Mouse (Mus musculus) ZHBTc4 (cell line): ENCODE results near the gene Scp2.

Experiments used
- DNase-seq: peaks from one replicate; pipeline ENCODE4 v3.0.0-alpha.2; 2011; ENCODE audit warnings: low read depth, low spot score

Gene Scp2

GRCm38 (mm10) chr4:108059601-108060379 is 85.0 kb downstream of the Scp2 start:
- no peak for DNase-seq

DNA sequence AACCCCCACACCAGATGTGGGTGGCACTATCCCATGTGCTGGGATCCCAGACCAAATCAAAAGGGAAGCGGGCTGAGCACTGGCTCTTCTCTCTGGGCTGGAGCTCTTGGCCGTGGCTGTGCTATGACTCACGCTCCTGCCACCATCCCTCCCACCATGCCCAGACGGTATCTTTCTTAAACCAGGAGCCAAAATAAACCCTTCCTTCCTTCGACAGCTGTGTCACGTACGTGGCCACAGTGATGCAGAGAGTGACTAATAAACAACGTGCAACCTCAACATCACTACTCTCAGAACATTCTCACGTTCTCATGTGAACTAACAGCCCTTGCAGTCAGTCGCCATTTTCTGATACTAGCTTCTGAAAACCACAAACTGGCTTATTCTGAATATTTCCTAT is 86.6 kb downstream of the Scp2 start:
- no peak for DNase-seq

- no peak for DNase-seq
Measured at GRCm38 (mm10) chr4:108057247-108057646, 87.6 kb downstream of the Scp2 start.

DNA sequence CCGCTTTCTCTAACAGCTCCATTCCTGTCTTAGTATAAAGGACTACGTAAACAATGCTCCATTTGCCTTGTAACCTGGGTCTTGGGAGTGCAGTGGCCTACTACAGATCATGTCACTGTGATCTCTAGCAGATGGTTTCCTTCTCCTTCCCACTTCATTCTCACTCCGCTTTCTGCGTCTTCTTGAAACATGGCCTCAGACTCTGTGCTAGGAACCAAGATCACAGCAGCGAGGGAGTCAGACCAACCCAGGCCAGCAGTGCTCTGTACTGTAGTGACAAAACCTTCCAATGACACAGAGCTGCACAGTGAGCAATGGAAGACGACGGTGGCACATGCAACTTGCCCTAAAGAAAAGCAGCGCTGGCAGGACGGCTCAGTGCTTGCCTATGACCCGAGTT is 88.9 kb downstream of the Scp2 start:
- no peak for DNase-seq

DNA sequence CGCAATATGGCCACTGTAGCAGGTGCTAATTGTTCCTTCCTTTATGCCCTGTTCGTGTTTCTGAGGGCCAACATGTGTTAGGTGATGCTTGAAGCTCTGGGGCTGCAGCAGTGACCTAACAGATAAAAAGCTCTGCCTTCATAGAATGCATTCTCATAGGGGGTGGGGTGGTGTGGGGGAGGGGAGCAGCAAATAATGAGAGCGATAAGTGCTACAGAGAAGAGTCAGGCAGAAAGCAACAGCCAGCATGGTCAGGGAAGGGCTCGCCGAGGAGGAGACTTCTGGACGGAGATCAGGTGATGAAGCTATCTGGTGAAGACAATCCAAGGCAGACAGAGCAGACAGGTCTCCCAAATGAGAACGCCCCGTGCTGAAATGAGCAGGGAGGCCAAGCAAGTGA is 92.1 kb downstream of the Scp2 start:
- DNase-seq, result no peak

DNA sequence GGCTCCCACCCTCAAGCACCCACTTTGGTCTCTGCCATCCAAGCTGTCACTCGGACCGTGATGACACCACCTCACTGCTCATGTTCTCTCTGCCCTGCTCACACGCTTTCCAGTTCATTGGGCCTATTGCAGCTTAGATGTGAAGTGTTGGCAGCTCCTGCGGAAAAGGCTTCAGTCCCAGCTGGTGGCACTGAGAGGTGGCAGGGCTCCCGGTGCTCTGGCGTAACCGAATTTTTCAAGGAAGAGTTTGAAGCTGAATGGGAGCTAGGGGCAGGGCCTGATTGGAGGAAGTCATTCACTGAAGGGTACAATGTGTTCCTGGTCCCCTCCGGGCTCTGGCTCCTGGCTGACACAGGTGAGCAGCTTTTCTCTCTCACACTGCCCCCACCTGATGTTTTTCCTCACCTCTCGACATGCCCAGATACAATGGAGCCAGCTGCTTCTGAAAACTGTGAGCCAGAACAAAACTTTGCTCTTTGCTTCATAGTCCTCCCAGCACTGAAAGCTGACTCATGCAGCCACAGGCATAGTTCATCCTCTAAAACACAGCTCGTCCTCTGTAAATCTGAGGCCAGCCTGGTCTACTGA is 93.0 kb downstream of the Scp2 start:
- DNase-seq, result no peak

GRCm38 (mm10) chr4:108046136-108046535 is 98.7 kb downstream of the Scp2 start:
- DNase-seq, result no peak

- no peak for DNase-seq
Measured at GRCm38 (mm10) chr4:108045136-108046107, 99.4 kb downstream of the Scp2 start.

GRCm38 (mm10) chr4:108037027-108037426 is 107.8 kb downstream of the Scp2 start:
- no peak for DNase-seq

- no peak for DNase-seq
Measured at GRCm38 (mm10) chr4:108033041-108033764, 111.6 kb downstream of the Scp2 start.

DNA sequence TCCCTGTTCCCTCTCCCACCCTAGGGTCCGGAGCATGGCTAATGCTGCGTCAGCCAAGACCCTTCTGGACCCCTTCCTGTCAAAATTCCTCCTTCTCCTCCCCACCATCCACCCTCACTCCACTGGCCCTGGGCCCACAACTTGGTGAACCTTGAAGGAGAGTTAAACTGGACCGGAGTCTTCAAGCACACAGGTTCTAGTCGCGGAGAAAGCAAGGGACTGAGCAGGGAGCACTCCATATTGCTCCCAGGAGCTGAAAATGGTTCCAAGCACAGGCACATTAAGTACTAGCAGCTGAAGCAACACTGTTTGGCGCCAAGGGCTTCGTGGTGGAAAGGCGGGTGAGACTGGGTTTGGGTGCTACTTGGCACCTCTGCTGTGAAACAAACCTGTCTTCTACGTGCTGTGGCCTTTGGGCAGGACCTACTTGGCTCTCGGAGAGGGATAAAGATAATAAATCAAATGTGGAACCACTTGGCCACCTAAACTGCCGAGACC is 112.4 kb downstream of the Scp2 start:
- peak; percentile 45 for DNase-seq

- DNase-seq, result peak; percentile 48
Measured at GRCm38 (mm10) chr4:108031502-108032351, 113.1 kb downstream of the Scp2 start.

GRCm38 (mm10) chr4:108030888-108031501 is 113.8 kb downstream of the Scp2 start:
- DNase-seq, result peak; percentile 59

DNA sequence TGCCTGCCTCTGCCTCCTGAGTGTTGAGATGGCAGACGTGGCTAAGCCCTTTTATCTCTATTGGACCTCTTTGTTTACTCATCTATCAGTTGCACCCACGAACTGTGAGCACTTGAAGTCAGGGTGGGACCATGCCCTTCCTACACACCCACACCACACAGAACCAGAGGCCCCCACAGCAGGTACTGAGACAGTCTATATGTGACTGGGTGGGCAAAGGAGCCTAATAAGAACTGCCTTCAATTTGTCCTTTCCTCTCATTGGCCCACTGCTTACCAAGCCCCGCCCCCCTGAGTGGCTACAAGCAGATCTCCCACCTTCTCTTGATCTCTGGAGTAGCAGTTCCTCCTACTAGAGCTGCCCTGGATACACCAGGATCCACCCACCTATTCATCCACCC is 118.6 kb downstream of the Scp2 start:
- DNase-seq, result peak; percentile 45

- peak; percentile 80 for DNase-seq
Measured at GRCm38 (mm10) chr4:108025269-108025668, 119.5 kb downstream of the Scp2 start.

DNA sequence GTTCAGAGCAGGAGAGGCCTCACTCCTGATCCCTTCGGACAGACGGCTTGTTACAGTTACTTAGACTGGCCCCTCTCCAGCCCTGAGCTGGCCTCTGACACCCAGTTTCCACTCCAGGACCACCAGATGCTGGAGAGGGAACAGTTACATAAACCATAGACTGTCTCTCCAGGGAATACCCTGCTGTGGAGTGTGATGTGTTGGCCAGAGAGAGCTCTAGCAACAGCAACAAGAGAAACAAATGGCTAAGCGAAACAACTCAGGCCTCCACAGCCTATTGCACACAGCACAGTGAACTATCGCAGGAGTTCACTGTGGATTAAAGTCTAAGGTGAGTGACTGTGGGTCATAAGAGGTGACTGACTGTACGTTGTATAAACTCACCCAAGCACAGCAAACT is 120.2 kb downstream of the Scp2 start:
- no peak for DNase-seq

GRCm38 (mm10) chr4:108023186-108023585 is 121.6 kb downstream of the Scp2 start:
- no peak for DNase-seq

- no peak for DNase-seq
Measured at GRCm38 (mm10) chr4:108020178-108020577, 124.6 kb downstream of the Scp2 start.

GRCm38 (mm10) chr4:108018961-108019921 is 125.6 kb downstream of the Scp2 start:
- DNase-seq, result peak; percentile 29
